Mouse (Mus musculus): ENCODE results near the gene Dhx37. TPM values are rescaled to one million over a fixed set of nuclear protein-coding genes. Genes with fewer than 3 reads are reported as not detected.

The Dhx37 gene
- polyA plus RNA-seq, 1 experiment from 2014 or later: 18.0 TPM

Small RNAs within 50 kb of the gene (microRNA-seq; reads per million reads assigned to microRNA genes)
- not detected for gene Gm27551

Other genes starting within 250 kb of the Dhx37 start
- gene Scarb1, start 93.0 kb downstream of the Dhx37 start, polyA plus RNA-seq (2016; fragmentation: Nextera tagmentation; extraction: Ambion mirVana): 28.6 and 29.7 TPM in 2 replicates
- gene Gm10382, start 44.8 kb downstream of the Dhx37 start, polyA plus RNA-seq (2016; fragmentation: Nextera tagmentation; extraction: Ambion mirVana): 0.58 and 0.82 TPM in 2 replicates
- 1,117 and 1,167 TPM in 2 replicates for gene Ubc, start 43.9 kb downstream of the Dhx37 start, polyA plus RNA-seq (2016; fragmentation: Nextera tagmentation; extraction: Ambion mirVana)
- gene Bri3bp, start 7.4 kb upstream of the Dhx37 start, polyA plus RNA-seq (2016; fragmentation: Nextera tagmentation; extraction: Ambion mirVana): 38.1 and 39.9 TPM in 2 replicates
- 62.2 and 64.4 TPM in 2 replicates for gene Aacs, start 41.7 kb upstream of the Dhx37 start, polyA plus RNA-seq (2016; fragmentation: Nextera tagmentation; extraction: Ambion mirVana)
- gene Tmem132b, start 97.7 kb upstream of the Dhx37 start, polyA plus RNA-seq (2016; fragmentation: Nextera tagmentation; extraction: Ambion mirVana): 2.4 and 3.1 TPM in 2 replicates

Measured in hindbrain, embryonic 12.5 days (tissue).